Mouse (Mus musculus): ENCODE results near the gene 4930404N11Rik. TPM values are rescaled to one million over a fixed set of nuclear protein-coding genes. Genes with fewer than 3 reads are reported as not detected.

Gene 4930404N11Rik
- polyA plus RNA-seq, 1 experiment from 2014 or later: 0.45 TPM

DNA sequence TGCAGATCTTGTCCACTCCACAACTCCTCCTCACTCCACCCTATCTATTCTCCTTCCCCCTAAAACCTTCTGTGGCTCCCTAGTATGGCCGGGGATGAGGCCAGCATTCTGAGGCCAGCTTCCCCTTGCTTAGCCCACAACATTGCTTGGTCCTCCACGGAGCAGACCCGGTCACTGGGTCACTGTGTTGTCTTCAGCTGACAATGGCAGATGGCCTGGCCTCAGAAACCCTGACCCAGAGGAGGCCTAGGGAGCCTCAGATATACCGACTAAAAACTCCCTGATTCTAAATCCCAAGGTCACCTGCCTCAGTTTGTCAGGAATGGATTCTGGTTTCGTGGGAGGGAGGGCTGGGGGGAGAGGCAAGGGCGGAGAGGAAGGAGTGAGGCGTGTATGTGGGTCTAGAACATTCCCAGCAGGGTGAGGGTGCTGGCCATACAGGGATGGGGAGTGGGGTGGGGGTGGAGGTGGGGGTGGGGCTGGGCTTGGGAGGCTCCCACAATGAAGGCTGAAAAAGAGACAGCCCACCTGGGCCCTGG lies 36.7 kb upstream of the 4930404N11Rik start:
- H3K9me3 ChIP-seq (replicated peaks; ENCODE audit: low read length): no peaks in the 10 kb centered on the region
- 30% methylated on average over 7 of the region's 7 CpGs for WGBS
- no peak for TF ChIP-seq CTCF (IDR thresholded peaks at IDR 0.05; ENCODE audit: low read depth)
- H3K4me2 ChIP-seq (ENCODE audit: low read length): peak overlapping the region; percentile 30
- no peak overlapping the region for H3K9ac ChIP-seq (ENCODE audit: low read depth, low read length)
- no peak for ATAC-seq (replicated peaks; ENCODE audit: low FRiP score, low read depth)
- H3K27ac ChIP-seq: peak overlapping the region; percentile 86
- peaks cover 51% of the 10 kb centered on the region for H3K36me3 ChIP-seq (ENCODE audit: insufficient read depth, low read length)
- no peak for DNase-seq (ENCODE audit: low spot score)
- no peaks in the 10 kb centered on the region for H3K27me3 ChIP-seq (ENCODE audit: insufficient read depth, low read length)
- H3K4me1 ChIP-seq (replicated peaks; ENCODE audit: insufficient read depth, low read length): peaks cover 29% of the 10 kb centered on the region
- H3K4me3 ChIP-seq (replicated peaks; ENCODE audit: low read depth, low read length): no peak overlapping the region

DNA sequence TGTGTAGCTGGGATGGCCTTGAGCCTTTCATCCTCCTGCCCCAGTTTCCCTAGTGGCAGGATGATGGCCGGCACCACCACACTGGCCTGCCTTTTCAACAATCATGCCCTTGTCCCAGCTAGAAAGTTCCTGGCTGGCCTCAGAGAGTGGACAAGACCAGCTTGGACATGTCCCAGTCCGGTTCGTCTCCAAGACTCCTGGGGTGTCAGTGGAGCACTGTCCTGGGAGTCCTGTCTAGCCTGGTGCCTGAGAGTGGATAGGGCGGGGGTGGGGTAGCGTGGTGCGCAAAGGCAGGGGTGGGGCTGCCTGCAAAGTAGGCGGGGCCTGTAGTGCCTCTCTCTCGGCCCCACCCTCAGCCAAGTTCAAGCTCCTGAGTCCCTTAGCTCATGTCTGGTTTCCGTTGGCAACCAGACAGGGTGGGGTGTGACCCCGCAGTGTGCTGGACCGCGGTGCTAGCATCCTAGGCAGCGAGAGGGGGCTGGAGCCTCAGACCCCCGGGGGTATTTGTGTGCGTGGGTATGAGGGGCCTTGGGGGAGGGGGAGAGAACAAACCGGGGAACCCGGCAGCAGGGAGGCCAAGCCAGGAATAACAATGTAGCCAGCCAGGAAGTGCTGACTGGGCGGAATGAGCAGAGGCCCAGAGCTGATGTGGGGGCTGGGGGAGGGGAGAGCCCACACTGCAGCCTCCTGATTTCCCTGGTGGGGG lies 36.1 kb upstream of the 4930404N11Rik start:
- H3K27me3 ChIP-seq (ENCODE audit: insufficient read depth, low read length): no peaks in the 10 kb centered on the region
- H3K9ac ChIP-seq (ENCODE audit: low read depth, low read length): no peak overlapping the region; the same call in 1 of the 2 replicates
- H3K4me2 ChIP-seq (ENCODE audit: low read length): peak overlapping the region; percentile 30
- H3K4me1 ChIP-seq (replicated peaks; ENCODE audit: insufficient read depth, low read length): peaks cover 29% of the 10 kb centered on the region
- H3K4me3 ChIP-seq (replicated peaks; ENCODE audit: low read depth, low read length): no peak overlapping the region
- H3K36me3 ChIP-seq (ENCODE audit: insufficient read depth, low read length): peaks cover 45% of the 10 kb centered on the region
- DNase-seq (ENCODE audit: low spot score) (peak; percentile 89), ATAC-seq (replicated peaks; ENCODE audit: low FRiP score, low read depth) (peak; percentile 58)
- H3K27ac ChIP-seq: peak overlapping the region; percentile 86
- WGBS: 12% methylated on average over 16 of the region's 18 CpGs
- no peak for TF ChIP-seq CTCF (IDR thresholded peaks at IDR 0.05; ENCODE audit: low read depth)
- H3K9me3 ChIP-seq (replicated peaks; ENCODE audit: low read length): no peaks in the 10 kb centered on the region

DNA sequence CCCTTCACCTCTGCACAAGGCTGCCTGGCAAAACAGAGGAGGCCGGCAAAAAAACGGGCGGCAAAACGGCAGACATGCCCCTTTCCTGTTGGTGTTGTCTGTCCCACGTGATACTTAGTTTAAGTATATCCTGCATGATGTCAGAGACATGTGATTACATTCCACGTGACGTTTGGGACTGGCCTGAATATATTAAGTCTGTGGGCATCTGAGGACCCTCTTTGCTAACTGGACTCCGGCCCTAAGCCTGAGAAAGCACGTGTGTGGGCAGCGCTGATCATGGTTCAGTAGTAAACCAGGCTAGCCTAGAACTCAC lies 35.5 kb upstream of the 4930404N11Rik start:
- H3K36me3 ChIP-seq (ENCODE audit: insufficient read depth, low read length): peaks cover 41% of the 10 kb centered on the region
- TF ChIP-seq CTCF (IDR thresholded peaks at IDR 0.05; ENCODE audit: low read depth): no peak
- H3K9me3 ChIP-seq (replicated peaks; ENCODE audit: low read length): no peaks in the 10 kb centered on the region
- WGBS: 34% methylated on average over 10 of the region's 10 CpGs
- no peak overlapping the region for H3K9ac ChIP-seq (ENCODE audit: low read depth, low read length)
- H3K27me3 ChIP-seq (ENCODE audit: insufficient read depth, low read length): no peaks in the 10 kb centered on the region
- H3K4me2 ChIP-seq (ENCODE audit: low read length): no peak overlapping the region
- peak overlapping the region; percentile 86 for H3K27ac ChIP-seq
- no peak for ATAC-seq (replicated peaks; ENCODE audit: low FRiP score, low read depth)
- H3K4me1 ChIP-seq (replicated peaks; ENCODE audit: insufficient read depth, low read length): peaks cover 29% of the 10 kb centered on the region
- no peak overlapping the region for H3K4me3 ChIP-seq (replicated peaks; ENCODE audit: low read depth, low read length)
- DNase-seq (ENCODE audit: low spot score): peak; percentile 57

DNA sequence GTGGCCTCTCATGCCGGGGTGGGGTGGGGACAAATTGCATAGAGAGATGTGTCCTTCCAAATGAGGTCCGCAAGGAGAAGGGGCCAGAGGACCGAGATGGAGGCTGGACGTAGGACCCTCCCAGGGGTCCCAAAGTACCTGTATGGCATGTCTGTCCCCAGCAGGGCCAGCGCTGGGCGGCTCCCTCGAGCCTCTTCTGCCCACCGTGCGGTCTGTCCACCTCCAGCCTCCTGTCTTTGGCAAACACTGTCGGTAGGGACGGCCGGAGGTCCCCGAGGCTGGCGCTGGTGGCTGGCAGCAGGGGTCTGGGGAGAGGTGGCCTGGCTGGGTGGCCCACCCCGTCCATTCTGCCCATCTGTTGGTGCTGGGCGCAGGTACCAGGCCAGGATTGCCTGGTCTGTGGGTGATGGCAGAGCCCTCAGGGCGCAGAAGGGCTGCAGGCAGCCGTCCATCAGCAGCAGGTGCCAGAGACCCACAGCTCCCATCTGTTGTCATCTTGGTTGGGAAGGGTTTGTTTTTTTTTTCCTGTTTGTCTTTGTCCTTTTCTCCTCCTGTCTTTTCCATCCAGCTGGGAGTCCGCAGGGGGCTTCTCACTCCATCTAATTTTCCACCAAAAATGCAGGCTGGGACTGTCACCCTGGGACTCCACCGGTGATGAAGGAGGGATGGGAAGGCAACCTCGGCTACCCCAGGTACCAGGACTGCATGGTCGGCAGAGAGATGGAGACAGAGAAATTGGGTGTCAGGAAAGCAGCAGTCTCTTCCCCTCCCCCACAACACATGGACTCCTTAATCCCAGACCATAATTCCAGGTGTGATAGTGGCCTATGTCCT lies 35.0 kb upstream of the 4930404N11Rik start:
- no peak for TF ChIP-seq CTCF (IDR thresholded peaks at IDR 0.05; ENCODE audit: low read depth)
- Histone ChIP-seq H3K27ac (no peak overlapping the region; the same call in 1 of the 2 replicates), H3K4me2 (ENCODE audit: low read length) (no peak overlapping the region), H3K4me1 (replicated peaks; ENCODE audit: insufficient read depth, low read length) (peaks cover 29% of the 10 kb centered on the region), H3K9ac (ENCODE audit: low read depth, low read length) (no peak overlapping the region), H3K27me3 (ENCODE audit: insufficient read depth, low read length) (no peaks in the 10 kb centered on the region), H3K36me3 (ENCODE audit: insufficient read depth, low read length) (peaks cover 35% of the 10 kb centered on the region), H3K4me3 (replicated peaks; ENCODE audit: low read depth, low read length) (no peak overlapping the region), H3K9me3 (replicated peaks; ENCODE audit: low read length) (no peaks in the 10 kb centered on the region)
- 75% methylated on average over 22 of the region's 22 CpGs for WGBS
- ATAC-seq (replicated peaks; ENCODE audit: low FRiP score, low read depth) (no peak), DNase-seq (ENCODE audit: low spot score) (no peak)

DNA sequence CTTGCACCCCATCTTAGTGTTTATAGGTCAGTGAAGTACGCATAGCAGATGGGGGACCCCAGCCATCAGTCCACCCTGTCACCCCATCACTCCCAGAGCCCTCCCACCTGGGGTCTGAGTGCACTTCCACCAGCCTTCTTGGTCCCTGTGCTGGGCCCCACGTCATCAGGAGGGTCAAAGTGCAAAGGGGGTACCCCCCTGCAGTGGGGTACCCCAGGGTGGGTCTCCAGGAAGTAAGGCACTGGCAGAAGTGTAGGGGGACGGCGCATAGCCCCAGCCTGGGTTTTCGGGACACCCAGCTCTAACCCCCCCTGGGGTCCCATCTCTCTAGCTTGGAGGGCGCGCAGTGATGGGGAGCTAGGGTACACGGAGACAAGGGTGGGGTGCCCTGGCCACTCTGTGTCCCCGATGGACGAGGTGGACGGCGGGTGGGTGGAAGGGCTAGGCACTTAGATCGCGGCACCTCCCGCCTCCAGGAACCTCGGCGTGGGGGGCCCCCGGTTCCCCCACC lies 34.2 kb upstream of the 4930404N11Rik start:
- Histone ChIP-seq H3K36me3 (ENCODE audit: insufficient read depth, low read length) (peaks cover 31% of the 10 kb centered on the region), H3K4me3 (replicated peaks; ENCODE audit: low read depth, low read length) (no peak overlapping the region), H3K27ac (no peak overlapping the region), H3K4me2 (ENCODE audit: low read length) (no peak overlapping the region), H3K9me3 (replicated peaks; ENCODE audit: low read length) (no peaks in the 10 kb centered on the region), H3K27me3 (ENCODE audit: insufficient read depth, low read length) (no peaks in the 10 kb centered on the region), H3K9ac (ENCODE audit: low read depth, low read length) (no peak overlapping the region), H3K4me1 (replicated peaks; ENCODE audit: insufficient read depth, low read length) (peaks cover 29% of the 10 kb centered on the region)
- no peak for ATAC-seq (replicated peaks; ENCODE audit: low FRiP score, low read depth)
- 83% methylated on average over 18 of the region's 18 CpGs for WGBS
- no peak for TF ChIP-seq CTCF (IDR thresholded peaks at IDR 0.05; ENCODE audit: low read depth)
- DNase-seq (ENCODE audit: low spot score): no peak

DNA sequence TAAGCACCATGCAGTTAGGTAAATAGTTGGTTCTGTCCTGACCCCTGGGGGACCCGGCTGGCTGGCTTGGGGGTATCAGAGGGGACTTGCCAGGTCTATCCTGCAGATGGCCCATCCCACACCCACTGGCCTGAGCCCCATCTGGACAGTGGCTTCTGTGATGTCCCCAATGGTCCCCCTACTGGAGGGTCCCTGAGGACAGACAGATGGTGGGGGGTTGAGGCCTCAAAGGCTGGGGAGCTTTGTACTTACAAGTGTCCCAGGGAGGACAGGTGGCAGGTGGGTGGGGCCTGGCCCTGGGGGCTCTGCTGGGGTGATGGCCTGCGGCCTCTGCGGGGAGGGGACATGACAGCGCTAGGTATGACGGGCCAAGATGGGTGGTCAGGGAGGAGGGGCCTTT lies 33.7 kb upstream of the 4930404N11Rik start:
- TF ChIP-seq CTCF (IDR thresholded peaks at IDR 0.05; ENCODE audit: low read depth): no peak
- 75% methylated on average over 5 of the region's 5 CpGs for WGBS
- H3K4me1 ChIP-seq (replicated peaks; ENCODE audit: insufficient read depth, low read length): peaks cover 29% of the 10 kb centered on the region
- H3K4me3 ChIP-seq (replicated peaks; ENCODE audit: low read depth, low read length): no peak overlapping the region
- DNase-seq (ENCODE audit: low spot score) (no peak), ATAC-seq (replicated peaks; ENCODE audit: low FRiP score, low read depth) (no peak)
- no peaks in the 10 kb centered on the region for H3K27me3 ChIP-seq (ENCODE audit: insufficient read depth, low read length)
- no peak overlapping the region for H3K9ac ChIP-seq (ENCODE audit: low read depth, low read length)
- H3K4me2 ChIP-seq (ENCODE audit: low read length): no peak overlapping the region
- no peaks in the 10 kb centered on the region for H3K9me3 ChIP-seq (replicated peaks; ENCODE audit: low read length)
- H3K36me3 ChIP-seq (ENCODE audit: insufficient read depth, low read length): peaks cover 28% of the 10 kb centered on the region
- no peak overlapping the region for H3K27ac ChIP-seq
